Mouse (Mus musculus) stomach, embryonic 16.5 days (tissue): ENCODE data around the gene C1qtnf1. TPM values are rescaled to one million over a fixed set of nuclear protein-coding genes. Genes with fewer than 3 reads are reported as not detected.

Experiments used
- ATAC-seq: fragments of 200-750 bp; cut with Nextera tagmentation; 2 replicates; pipeline ENCODE4 v1.8.0; 2017; ENCODE audit warnings: moderate number of reproducible peaks, moderate TSS enrichment; ENCODE audit not compliant: insufficient read depth, low FRiP score
- H3K27ac ChIP-seq: fragments of 300-500 bp; sonication (generic); 2 replicates; pipeline ENCODE4 v1.5.1; 2014; ENCODE audit warnings: low read length
- H3K27me3 ChIP-seq: fragments of 300-500 bp; sonication (generic); 2 replicates; pipeline ENCODE4 v1.6.1; 2014; ENCODE audit warnings: low read length, control low read depth, mixed read lengths; ENCODE audit not compliant: control insufficient read depth, insufficient read depth
- H3K36me3 ChIP-seq: fragments of 300-500 bp; sonication (generic); 2 replicates; pipeline ENCODE4 v1.6.1; 2014; ENCODE audit warnings: low read length; ENCODE audit not compliant: control insufficient read depth, insufficient read depth
- H3K4me1 ChIP-seq: fragments of 300-500 bp; sonication (generic); 2 replicates; pipeline ENCODE4 v1.6.1; 2014; ENCODE audit warnings: low read length, control low read depth, mixed read lengths; ENCODE audit not compliant: control insufficient read depth, insufficient read depth
- H3K4me2 ChIP-seq: fragments of 300-500 bp; sonication (generic); 2 replicates; pipeline ENCODE4 v1.6.1; 2014; ENCODE audit warnings: low read depth, low read length, mixed read lengths
- H3K4me3 ChIP-seq: fragments of 300-500 bp; sonication (generic); replicated peaks from 2 replicates; pipeline ENCODE4 v1.5.1; 2014; ENCODE audit warnings: mild to moderate bottlenecking, low read length
- H3K9ac ChIP-seq: fragments of 300-500 bp; sonication (generic); 2 replicates; pipeline ENCODE4 v1.6.1; 2014; ENCODE audit warnings: low read length
- H3K9me3 ChIP-seq: fragments of 300-500 bp; sonication (generic); replicated peaks from 2 replicates; pipeline ENCODE4 v1.6.1; 2016; ENCODE audit warnings: low read length, control low read depth; ENCODE audit not compliant: control insufficient read depth
- WGBS: fragments of 180-500 bp; shearing (Covaris S2); extraction: QIAGEN DNeasy Blood & Tissue Kit; methylation state at CpG from one replicate; pipeline ENCODE4 v1.1.7; 2014; 5-methylcytosine and 5-hydroxymethylcytosine counted together
- polyA plus RNA-seq: library from polyadenylated mRNA; unstranded; fragments of >200 nt; fragmentation: Nextera tagmentation; extraction: Ambion mirVana; gene quantifications from 2 replicates; pipeline ENCODE4 v1.2.1, GENCODE M21; 2015

C1qtnf1 gene
- polyA plus RNA-seq, 1 experiment from 2014 or later: 9.5 TPM

DNA sequence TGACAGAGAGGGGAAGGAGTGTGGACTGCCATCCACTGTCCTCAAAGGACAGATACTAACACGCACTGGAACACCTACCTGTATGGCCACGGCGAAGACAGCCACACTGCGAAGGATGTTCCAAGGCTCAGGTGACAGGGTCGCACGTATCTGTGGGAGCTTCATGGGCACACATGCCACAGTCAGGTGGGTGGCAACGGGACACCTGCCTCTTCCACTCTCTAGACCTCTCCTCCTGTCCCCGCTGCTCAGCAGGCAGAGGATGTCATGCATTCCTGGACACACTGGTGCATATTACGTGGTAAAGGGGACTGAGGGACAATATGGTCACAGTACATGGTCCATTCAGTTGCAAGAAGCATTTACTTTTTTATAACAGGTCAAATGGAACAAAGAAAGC, 10.5 kb upstream of the C1qtnf1 start:
- 0 out of 2 replicates have a peak overlapping the region, but pooled peaks have one; percentile 1 for H3K27ac ChIP-seq

DNA sequence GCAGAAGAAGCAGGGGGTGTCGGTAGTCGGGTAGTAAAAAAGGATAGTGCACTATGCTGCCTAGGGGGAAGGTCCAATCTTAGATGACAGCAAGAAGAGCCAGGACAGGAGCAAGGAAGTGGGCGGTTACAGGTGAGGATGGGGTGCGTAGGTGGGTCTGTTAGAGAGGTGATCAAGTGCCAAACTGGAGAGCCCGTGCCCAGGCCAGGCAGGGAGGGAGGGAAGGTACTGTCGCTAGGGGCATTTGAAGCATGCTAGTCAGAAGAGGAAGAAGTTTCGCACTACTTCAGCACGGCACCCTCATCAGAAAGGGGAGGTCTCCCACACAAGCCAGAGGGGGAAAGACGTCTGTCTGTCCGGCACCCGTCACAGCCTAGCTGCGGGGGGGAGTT, 9.6 kb upstream of the C1qtnf1 start:
- Histone ChIP-seq H3K4me3 (peak overlapping the region; percentile 90), H3K4me2 (peak overlapping the region; percentile 82), H3K27ac (peak overlapping the region; percentile 79), H3K9ac (peak overlapping the region; percentile 95), H3K36me3 (no peaks in the 10 kb centered on the region), H3K27me3 (no peaks in the 10 kb centered on the region), H3K9me3 (no peaks in the 10 kb centered on the region), H3K4me1 (peaks cover 22% of the 10 kb centered on the region)
- ATAC-seq: peak; percentile 3; the same call in 1 of the 2 replicates
- WGBS: 5% methylated on average over 12 of the region's 12 CpGs

More for the DNA sequence above, 10.5 kb upstream of the C1qtnf1 start:
- Histone ChIP-seq H3K4me3 (peak overlapping the region; percentile 90; the same call in 1 of the 2 replicates), H3K9ac (peak overlapping the region; percentile 95), H3K36me3 (no peaks in the 10 kb centered on the region), H3K27me3 (no peaks in the 10 kb centered on the region), H3K4me2 (peak overlapping the region; percentile 82), H3K4me1 (peaks cover 20% of the 10 kb centered on the region), H3K9me3 (no peaks in the 10 kb centered on the region)
- 93% methylated on average over 9 of the region's 9 CpGs for WGBS
- no peak for ATAC-seq

DNA sequence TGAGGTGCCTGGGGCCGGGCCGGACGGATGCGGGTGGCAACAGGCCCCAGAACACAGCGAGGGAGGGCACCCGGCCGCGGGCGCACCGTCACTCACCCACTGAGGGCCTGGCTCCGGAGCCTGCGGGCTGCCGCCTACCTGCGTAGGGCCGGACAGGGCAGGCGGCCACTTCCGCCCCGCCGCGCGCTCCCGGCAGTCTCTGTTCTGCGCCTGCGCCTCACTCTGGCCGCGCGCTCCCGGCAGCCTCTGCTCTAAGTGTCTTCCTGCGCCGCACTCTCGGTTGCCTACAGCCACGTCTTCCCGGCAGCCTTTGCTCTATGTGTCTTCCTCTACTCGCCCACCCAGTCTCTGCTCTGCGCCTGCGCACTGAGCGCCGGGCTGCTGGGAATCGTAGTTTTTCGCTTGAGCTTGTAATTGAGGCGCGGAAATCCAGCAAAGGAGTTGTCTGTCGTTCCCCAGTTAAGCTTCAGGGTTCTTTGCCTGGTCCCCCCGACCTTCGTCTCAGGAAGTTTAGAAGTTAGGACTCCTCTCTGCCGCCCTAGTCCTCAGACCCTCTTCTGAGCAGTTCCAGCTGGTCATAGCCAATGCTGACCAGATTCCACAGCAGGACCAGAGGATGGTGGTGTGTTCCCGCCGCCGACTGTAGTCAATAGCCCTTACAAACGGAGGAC, 9.0 kb upstream of the C1qtnf1 start, which contains the start of gene Cant1:
Gene Cant1, minus strand, starts transcription at position 253 of the 671 bp plus-strand sequence.
- no peaks in the 10 kb centered on the region for H3K27me3 ChIP-seq
- ATAC-seq: peak; percentile 95

DNA sequence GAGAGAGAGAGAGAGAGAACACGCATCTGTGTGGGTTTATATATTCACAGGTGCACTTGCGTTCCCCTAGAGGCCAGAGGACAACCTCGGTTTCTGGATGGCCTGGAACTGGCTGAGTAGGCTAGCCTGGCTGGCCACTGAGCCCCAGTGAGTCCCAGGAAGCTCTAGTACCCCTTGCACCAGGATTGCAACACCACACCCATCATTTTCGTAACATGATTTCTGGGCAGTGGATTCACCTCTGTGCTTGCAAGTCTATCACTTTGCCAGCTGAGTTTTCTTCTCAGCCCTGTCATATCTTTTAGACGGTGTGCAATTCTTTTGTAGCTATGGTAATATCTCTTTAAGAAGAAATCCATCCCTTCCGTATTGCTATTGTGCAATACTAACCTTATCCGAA, 7.7 kb upstream of the C1qtnf1 start:
- peaks cover 35% of the 10 kb centered on the region for H3K4me1 ChIP-seq
- no peak for ATAC-seq

More for the DNA sequence above, 9.0 kb upstream of the C1qtnf1 start, which contains the start of gene Cant1:
- Histone ChIP-seq H3K36me3 (no peaks in the 10 kb centered on the region), H3K9ac (peak within 1 kb of the TSS; percentile 95), H3K27ac (peak within 1 kb of the TSS; percentile 79), H3K4me1 (peaks cover 28% of the 10 kb centered on the region), H3K4me3 (peak within 1 kb of the TSS; percentile 90), H3K9me3 (no peaks in the 10 kb centered on the region), H3K4me2 (peak within 1 kb of the TSS; percentile 82)
- under 1% methylated on average over 50 of the region's 50 CpGs for WGBS

DNA sequence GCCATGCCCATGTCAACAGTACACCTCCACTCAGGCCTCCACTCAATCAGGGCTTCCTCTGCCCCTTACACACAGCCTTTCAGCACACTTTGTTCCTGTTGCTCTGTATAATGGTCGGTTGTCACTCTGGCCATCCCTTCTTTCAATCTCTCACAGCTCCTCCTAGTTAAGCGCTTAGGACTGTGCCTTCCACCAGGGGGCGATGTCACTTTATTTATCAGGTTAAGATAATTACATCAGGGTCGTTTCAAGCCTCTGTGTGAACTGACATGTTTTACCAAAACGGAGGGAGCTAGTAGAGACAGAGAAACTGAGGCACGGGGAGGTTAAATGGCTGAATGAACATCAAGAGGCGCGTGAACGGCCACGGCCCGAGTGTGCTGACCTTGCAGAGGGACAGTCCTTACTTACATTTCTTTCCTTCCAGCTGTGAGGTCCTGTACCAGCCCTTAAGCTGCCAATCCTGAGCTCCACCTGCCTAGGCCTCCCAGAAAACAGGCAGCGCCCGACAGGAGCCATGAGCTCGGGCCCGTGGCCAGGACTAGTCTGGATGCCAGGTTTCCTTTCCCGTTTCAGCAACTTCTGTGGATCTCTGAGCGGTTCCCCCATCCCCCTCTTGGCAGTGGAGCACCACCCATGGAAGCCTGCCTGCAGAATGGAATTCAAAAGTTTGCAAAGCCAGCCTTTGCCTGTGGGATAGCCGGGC, 4.6 kb upstream of the C1qtnf1 start:
- Histone ChIP-seq H3K4me2 (peak overlapping the region; percentile 51), H3K27ac (peak overlapping the region; percentile 71), H3K36me3 (no peaks in the 10 kb centered on the region), H3K9me3 (no peaks in the 10 kb centered on the region), H3K27me3 (no peaks in the 10 kb centered on the region), H3K9ac (peak overlapping the region; percentile 64), H3K4me3 (peak overlapping the region; percentile 22), H3K4me1 (peaks cover 26% of the 10 kb centered on the region)
- 0 out of 2 replicates have a peak, but pooled peaks have one; percentile 5 for ATAC-seq
- 5% methylated on average over 18 of the region's 18 CpGs for WGBS

More for the DNA sequence above, 7.7 kb upstream of the C1qtnf1 start:
- Histone ChIP-seq H3K36me3 (no peaks in the 10 kb centered on the region), H3K27ac (no peak overlapping the region), H3K27me3 (no peaks in the 10 kb centered on the region), H3K4me2 (no peak overlapping the region), H3K9ac (no peak overlapping the region), H3K4me3 (no peak overlapping the region), H3K9me3 (no peaks in the 10 kb centered on the region)
- 62% methylated on average over 7 of the region's 7 CpGs for WGBS

DNA sequence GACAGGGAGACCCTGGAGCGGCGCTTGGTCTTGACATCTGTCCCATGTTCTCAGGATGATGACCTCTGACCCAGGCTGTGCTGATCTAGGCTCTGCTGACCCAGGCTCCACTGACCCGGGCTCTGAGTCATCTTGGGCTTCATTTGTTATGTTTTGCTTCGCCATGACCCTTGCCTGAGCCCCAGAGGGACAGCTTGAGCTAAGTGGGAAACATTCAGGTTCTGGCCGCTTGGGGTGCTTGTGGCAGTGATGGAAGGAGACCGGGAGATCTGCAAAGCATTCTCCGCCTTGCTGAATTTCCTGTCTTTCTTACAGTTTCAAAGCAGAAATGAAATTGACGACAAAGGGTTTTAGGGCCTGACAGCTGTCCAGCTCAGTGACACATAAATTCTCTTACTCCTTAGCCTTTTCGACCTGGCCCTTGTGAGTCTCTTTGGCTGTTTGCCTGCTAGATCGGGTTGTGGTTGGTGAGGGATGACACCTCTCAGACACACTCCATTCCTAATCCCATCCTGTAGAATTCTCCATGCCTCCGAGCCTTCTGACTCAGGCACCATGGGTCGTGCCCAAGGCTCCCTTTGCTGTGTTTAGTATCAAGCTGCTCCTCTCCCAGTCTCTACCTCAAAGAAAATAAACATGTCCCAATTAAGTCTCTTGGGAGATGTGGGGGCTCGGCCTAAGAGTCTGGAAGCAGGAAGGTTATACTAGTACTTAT, 3.2 kb upstream of the C1qtnf1 start:
- Histone ChIP-seq H3K36me3 (no peaks in the 10 kb centered on the region), H3K9ac (no peak overlapping the region), H3K27ac (no peak overlapping the region), H3K4me2 (no peak overlapping the region), H3K9me3 (no peaks in the 10 kb centered on the region), H3K27me3 (no peaks in the 10 kb centered on the region), H3K4me1 (peaks cover 34% of the 10 kb centered on the region), H3K4me3 (no peak overlapping the region)
- 45% methylated on average over 13 of the region's 13 CpGs for WGBS
- no peak for ATAC-seq

DNA sequence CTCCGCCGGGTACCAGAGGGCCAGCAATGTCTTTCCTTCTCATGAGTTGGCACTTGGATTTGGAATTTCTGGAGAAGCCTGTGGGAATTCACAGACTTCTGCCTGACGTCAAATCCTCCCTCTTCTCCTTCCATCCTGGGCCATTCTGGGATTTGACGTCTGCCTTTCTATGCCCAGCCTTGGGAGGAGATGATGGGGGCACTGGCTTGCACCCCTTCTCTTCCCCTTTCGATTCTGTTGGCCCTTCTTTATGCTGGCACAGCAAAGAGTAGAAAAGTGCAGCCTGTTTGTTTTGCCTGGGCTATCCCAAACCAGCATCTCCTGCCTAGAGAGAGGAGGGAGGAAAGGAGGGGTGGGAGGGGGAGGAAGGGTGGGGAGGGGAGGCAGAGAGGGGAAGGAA, 1.2 kb upstream of the C1qtnf1 start:
- ATAC-seq: no peak
- H3K9ac ChIP-seq: no peak overlapping the region
- H3K36me3 ChIP-seq: no peaks in the 10 kb centered on the region
- H3K4me1 ChIP-seq: peaks cover 54% of the 10 kb centered on the region
- WGBS: 73% methylated on average over 5 of the region's 5 CpGs
- H3K27ac ChIP-seq: no peak overlapping the region
- H3K9me3 ChIP-seq: no peaks in the 10 kb centered on the region
- no peak overlapping the region for H3K4me3 ChIP-seq
- no peaks in the 10 kb centered on the region for H3K27me3 ChIP-seq
- no peak overlapping the region for H3K4me2 ChIP-seq

DNA sequence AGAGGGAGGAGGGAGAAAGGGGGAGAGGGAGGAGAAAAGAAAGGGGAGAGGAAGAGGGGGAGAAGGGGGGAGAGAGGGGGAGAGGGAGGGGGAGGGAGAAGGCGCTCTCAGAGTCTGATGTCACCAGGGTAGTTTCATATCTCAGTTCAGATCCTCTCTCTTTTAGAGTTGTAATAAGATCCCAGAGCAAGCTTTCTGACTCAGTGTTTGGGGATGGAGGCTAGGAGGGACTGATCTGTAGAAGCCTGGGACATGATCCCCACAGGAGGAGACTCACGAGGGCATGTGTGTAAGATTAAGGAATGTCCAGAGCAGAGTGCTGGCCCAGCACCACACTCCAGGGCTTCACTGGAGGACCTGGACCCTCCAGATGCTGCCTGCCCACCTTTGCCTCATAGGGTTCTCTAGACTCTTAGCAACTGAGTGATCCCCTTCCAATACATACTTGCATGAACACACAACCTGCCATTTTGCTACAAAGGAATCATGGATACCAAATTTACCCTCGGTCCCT, 680 bp upstream of the C1qtnf1 start:
- no peaks in the 10 kb centered on the region for H3K9me3 ChIP-seq
- peak overlapping the region; percentile 63 for H3K4me2 ChIP-seq
- WGBS: 35% methylated on average over 3 of the region's 3 CpGs
- H3K27me3 ChIP-seq: no peaks in the 10 kb centered on the region
- peak overlapping the region; percentile 89 for H3K27ac ChIP-seq
- peak overlapping the region; percentile 71 for H3K9ac ChIP-seq
- no peaks in the 10 kb centered on the region for H3K36me3 ChIP-seq
- peak overlapping the region; percentile 47 for H3K4me3 ChIP-seq
- H3K4me1 ChIP-seq: peaks cover 59% of the 10 kb centered on the region
- ATAC-seq: no peak
